Mouse (Mus musculus): ENCODE data around the gene Hcrtr2. TPM values are rescaled to one million over a fixed set of nuclear protein-coding genes. Genes with fewer than 3 reads are reported as not detected.
A peak's percentile ranks its signal among the peaks of the same experiment; 100 is the strongest.

The Hcrtr2 gene
- polyA plus RNA-seq, 1 experiment from 2014 or later = 0.08 TPM

- no peak for TF ChIP-seq CTCF (IDR thresholded peaks at IDR 0.05; ENCODE audit: low read depth)
- Histone ChIP-seq H3K4me1 (replicated peaks; ENCODE audit: control insufficient read depth, insufficient read depth, low read length) (no peaks in the 10 kb centered on the region), H3K4me2 (replicated peaks; ENCODE audit: low read depth) (no peak overlapping the region), H3K27me3 (replicated peaks; ENCODE audit: control insufficient read depth, insufficient read depth, low read length) (no peaks in the 10 kb centered on the region), H3K36me3 (ENCODE audit: control insufficient read depth, insufficient read depth) (no peaks in the 10 kb centered on the region), H3K9ac (ENCODE audit: low read depth, low read length) (no peak overlapping the region), H3K9me3 (ENCODE audit: control insufficient read depth) (no peaks in the 10 kb centered on the region), H3K27ac (ENCODE audit: low read depth, low read length) (no peak overlapping the region), H3K4me3 (ENCODE audit: low read depth, low read length) (no peak overlapping the region)
- 62% methylated on average over 1 of the region's 1 CpGs for WGBS
- no peak for ATAC-seq
Observed at GRCm38 (mm10) chr9:76312221-76312620, 11.4 kb downstream of the Hcrtr2 start.

DNA sequence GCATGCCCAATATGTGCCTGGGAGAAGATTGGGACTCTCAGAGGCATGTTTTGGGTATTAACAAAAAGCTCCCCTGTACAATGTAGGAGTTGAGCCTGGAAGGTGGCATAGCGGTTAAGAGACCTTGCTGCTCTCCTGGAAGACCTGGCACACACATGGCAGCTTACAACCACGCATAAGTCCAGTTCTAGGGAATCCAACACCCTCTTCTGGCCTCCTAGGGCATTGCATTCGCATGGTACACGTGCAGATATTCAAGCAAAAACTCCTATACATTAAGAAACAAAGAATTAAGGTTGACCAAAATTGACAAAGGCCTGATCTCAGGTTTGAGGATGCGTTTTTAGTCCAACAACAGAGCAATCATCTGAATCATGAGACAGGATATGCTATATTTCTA is 32.3 kb downstream of the Hcrtr2 start:
- no peaks in the 10 kb centered on the region for H3K36me3 ChIP-seq (ENCODE audit: control insufficient read depth, insufficient read depth)
- H3K4me1 ChIP-seq (replicated peaks; ENCODE audit: control insufficient read depth, insufficient read depth, low read length) = no peaks in the 10 kb centered on the region
- H3K4me3 ChIP-seq (ENCODE audit: low read depth, low read length) = no peak overlapping the region
- 74% methylated on average over 5 of the region's 5 CpGs for WGBS
- ATAC-seq = no peak
- H3K27me3 ChIP-seq (replicated peaks; ENCODE audit: control insufficient read depth, insufficient read depth, low read length) = no peaks in the 10 kb centered on the region
- no peak overlapping the region for H3K27ac ChIP-seq (ENCODE audit: low read depth, low read length)
- no peak overlapping the region for H3K9ac ChIP-seq (ENCODE audit: low read depth, low read length)
- no peaks in the 10 kb centered on the region for H3K9me3 ChIP-seq (ENCODE audit: control insufficient read depth)
- H3K4me2 ChIP-seq (replicated peaks; ENCODE audit: low read depth) = no peak overlapping the region
- TF ChIP-seq CTCF (IDR thresholded peaks at IDR 0.05; ENCODE audit: low read depth) = no peak

DNA sequence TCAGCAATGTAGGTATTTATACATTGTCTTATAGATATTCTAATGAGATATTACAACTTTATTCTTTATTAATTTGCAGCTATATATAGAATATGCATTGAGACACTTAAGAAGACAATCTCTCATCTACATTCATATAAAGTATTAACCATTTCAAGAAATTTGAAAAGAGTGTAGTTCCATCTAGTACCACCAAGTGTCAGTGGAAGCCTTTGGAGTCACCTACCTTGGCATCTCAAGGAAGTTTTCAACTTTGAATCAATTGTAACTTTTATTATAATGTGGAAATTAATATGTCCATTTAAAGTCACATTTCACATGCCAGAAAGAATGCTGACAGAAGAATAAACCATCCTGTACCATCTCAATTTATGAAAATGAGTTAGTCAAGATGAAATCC is 52.8 kb downstream of the Hcrtr2 start:
- H3K4me3 ChIP-seq (ENCODE audit: low read depth, low read length) = no peak overlapping the region
- TF ChIP-seq CTCF (IDR thresholded peaks at IDR 0.05; ENCODE audit: low read depth) = peak; percentile 74
- ATAC-seq = no peak
- no peak overlapping the region for H3K4me2 ChIP-seq (replicated peaks; ENCODE audit: low read depth)
- H3K36me3 ChIP-seq (ENCODE audit: control insufficient read depth, insufficient read depth) = no peaks in the 10 kb centered on the region
- H3K27ac ChIP-seq (ENCODE audit: low read depth, low read length) = no peak overlapping the region
- H3K9ac ChIP-seq (ENCODE audit: low read depth, low read length) = no peak overlapping the region
- no peaks in the 10 kb centered on the region for H3K9me3 ChIP-seq (ENCODE audit: control insufficient read depth)
- no peaks in the 10 kb centered on the region for H3K4me1 ChIP-seq (replicated peaks; ENCODE audit: control insufficient read depth, insufficient read depth, low read length)
- no peaks in the 10 kb centered on the region for H3K27me3 ChIP-seq (replicated peaks; ENCODE audit: control insufficient read depth, insufficient read depth, low read length)

DNA sequence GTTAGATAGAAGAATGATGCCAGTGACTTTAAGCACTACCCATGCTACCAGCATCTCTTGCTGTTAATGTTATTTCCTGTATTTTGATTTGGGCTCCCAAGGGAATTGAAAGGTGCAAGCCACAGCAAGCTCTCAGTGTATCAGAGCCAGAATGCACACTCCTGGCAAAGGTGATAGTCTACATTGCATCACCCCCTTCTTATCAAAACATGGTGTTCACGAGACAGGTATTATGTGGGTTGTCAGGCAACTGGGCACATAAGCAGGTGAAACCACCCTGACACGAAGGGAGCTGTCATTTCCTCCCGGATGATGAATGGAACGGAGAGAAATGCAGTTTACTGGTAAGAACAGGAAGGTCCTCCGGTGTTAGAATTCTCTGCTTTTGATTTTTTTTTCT is 65.9 kb downstream of the Hcrtr2 start:
- no peak overlapping the region for H3K9ac ChIP-seq (ENCODE audit: low read depth, low read length)
- no peaks in the 10 kb centered on the region for H3K9me3 ChIP-seq (ENCODE audit: control insufficient read depth)
- no peak for TF ChIP-seq CTCF (IDR thresholded peaks at IDR 0.05; ENCODE audit: low read depth)
- H3K27ac ChIP-seq (ENCODE audit: low read depth, low read length) = no peak overlapping the region
- ATAC-seq = peak; percentile 76
- WGBS = 39% methylated on average over 5 of the region's 5 CpGs
- no peaks in the 10 kb centered on the region for H3K36me3 ChIP-seq (ENCODE audit: control insufficient read depth, insufficient read depth)
- no peaks in the 10 kb centered on the region for H3K27me3 ChIP-seq (replicated peaks; ENCODE audit: control insufficient read depth, insufficient read depth, low read length)
- H3K4me3 ChIP-seq (ENCODE audit: low read depth, low read length) = no peak overlapping the region
- no peak overlapping the region; the same call in 1 of the 2 replicates for H3K4me2 ChIP-seq (replicated peaks; ENCODE audit: low read depth)
- H3K4me1 ChIP-seq (replicated peaks; ENCODE audit: control insufficient read depth, insufficient read depth, low read length) = no peaks in the 10 kb centered on the region

GRCm38 (mm10) chr9:76252544-76252943 is 71.1 kb downstream of the Hcrtr2 start:
- no peak for TF ChIP-seq CTCF (IDR thresholded peaks at IDR 0.05; ENCODE audit: low read depth)
- H3K27me3 ChIP-seq (replicated peaks; ENCODE audit: control insufficient read depth, insufficient read depth, low read length) = no peaks in the 10 kb centered on the region
- no peak overlapping the region for H3K4me3 ChIP-seq (ENCODE audit: low read depth, low read length)
- H3K36me3 ChIP-seq (ENCODE audit: control insufficient read depth, insufficient read depth) = no peaks in the 10 kb centered on the region
- H3K9ac ChIP-seq (ENCODE audit: low read depth, low read length) = no peak overlapping the region
- ATAC-seq = no peak
- 55% methylated on average over 7 of the region's 7 CpGs for WGBS
- H3K27ac ChIP-seq (ENCODE audit: low read depth, low read length) = no peak overlapping the region
- no peaks in the 10 kb centered on the region for H3K4me1 ChIP-seq (replicated peaks; ENCODE audit: control insufficient read depth, insufficient read depth, low read length)
- H3K4me2 ChIP-seq (replicated peaks; ENCODE audit: low read depth) = no peak overlapping the region
- no peaks in the 10 kb centered on the region for H3K9me3 ChIP-seq (ENCODE audit: control insufficient read depth)

DNA sequence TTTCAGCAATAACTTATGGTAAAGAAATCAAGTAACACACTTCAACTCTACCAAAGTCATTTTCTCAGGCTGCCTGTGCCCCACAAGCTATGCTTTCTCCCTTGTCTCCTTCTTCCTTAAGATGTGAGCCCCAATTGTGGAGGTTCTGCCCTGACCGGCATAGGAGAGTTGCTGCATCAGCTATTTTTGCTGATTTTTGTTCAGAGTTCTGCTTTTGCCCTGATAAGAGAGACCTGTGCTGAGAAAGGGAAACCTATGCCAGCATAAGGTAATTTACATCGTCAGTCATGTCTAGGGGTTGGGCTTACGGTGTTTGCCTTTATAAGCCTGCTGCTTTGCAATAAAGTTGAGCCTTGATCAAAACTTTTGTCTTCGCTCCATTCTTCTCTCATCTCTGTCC is 71.5 kb downstream of the Hcrtr2 start:
- ATAC-seq = no peak
- H3K4me3 ChIP-seq (ENCODE audit: low read depth, low read length) = no peak overlapping the region
- no peak overlapping the region for H3K4me2 ChIP-seq (replicated peaks; ENCODE audit: low read depth)
- no peak for TF ChIP-seq CTCF (IDR thresholded peaks at IDR 0.05; ENCODE audit: low read depth)
- H3K9ac ChIP-seq (ENCODE audit: low read depth, low read length) = no peak overlapping the region
- no peaks in the 10 kb centered on the region for H3K36me3 ChIP-seq (ENCODE audit: control insufficient read depth, insufficient read depth)
- no peaks in the 10 kb centered on the region for H3K4me1 ChIP-seq (replicated peaks; ENCODE audit: control insufficient read depth, insufficient read depth, low read length)
- H3K27ac ChIP-seq (ENCODE audit: low read depth, low read length) = no peak overlapping the region
- no peaks in the 10 kb centered on the region for H3K27me3 ChIP-seq (replicated peaks; ENCODE audit: control insufficient read depth, insufficient read depth, low read length)
- 70% methylated on average over 4 of the region's 4 CpGs for WGBS
- H3K9me3 ChIP-seq (ENCODE audit: control insufficient read depth) = no peaks in the 10 kb centered on the region

GRCm38 (mm10) chr9:76242322-76242721 is 81.3 kb downstream of the Hcrtr2 start:
- 33% methylated on average over 1 of the region's 1 CpGs for WGBS
- no peaks in the 10 kb centered on the region for H3K9me3 ChIP-seq (ENCODE audit: control insufficient read depth)
- no peak for TF ChIP-seq CTCF (IDR thresholded peaks at IDR 0.05; ENCODE audit: low read depth)
- no peak overlapping the region for H3K4me2 ChIP-seq (replicated peaks; ENCODE audit: low read depth)
- no peaks in the 10 kb centered on the region for H3K27me3 ChIP-seq (replicated peaks; ENCODE audit: control insufficient read depth, insufficient read depth, low read length)
- H3K27ac ChIP-seq (ENCODE audit: low read depth, low read length) = no peak overlapping the region
- no peaks in the 10 kb centered on the region for H3K4me1 ChIP-seq (replicated peaks; ENCODE audit: control insufficient read depth, insufficient read depth, low read length)
- H3K36me3 ChIP-seq (ENCODE audit: control insufficient read depth, insufficient read depth) = no peaks in the 10 kb centered on the region
- no peak overlapping the region for H3K4me3 ChIP-seq (ENCODE audit: low read depth, low read length)
- H3K9ac ChIP-seq (ENCODE audit: low read depth, low read length) = no peak overlapping the region
- ATAC-seq = no peak
